14 mouse cellular contexts compared by ENCODE assay signal in genomic region chr4:126123309-126124040, GRCm38 (mm10). TPM values are rescaled to one million over a fixed set of nuclear protein-coding genes. Genes with fewer than 3 reads are reported as not detected.
DNase-seq lines count a peak whose midpoint lies in the region; ATAC-seq and TF ChIP-seq lines count a peak whose summit lies in the region.
"Had no signal": no experiment of that assay in that cellular context is flagged by ENCODE, and none has a peak within 500 bp of the region (broad histone marks: within the 10 kb centered on the region; RNA-seq: fewer than 3 reads in every experiment).

No protein-coding gene starts in this region.

- 59% methylated on average over 10 of the region's 10 CpGs for WGBS in forebrain, postnatal 0 days
- WGBS in forebrain, embryonic 15.5 days: 72% methylated on average over 10 of the region's 10 CpGs
- 62% methylated on average over 10 of the region's 10 CpGs for WGBS in lung, embryonic 14.5 days
- 85% methylated on average over 10 of the region's 10 CpGs for WGBS in intestine, embryonic 15.5 days

- no peak overlapping the region for H3K9ac ChIP-seq in forebrain, postnatal 0 days
- no peak overlapping the region for H3K9ac ChIP-seq in forebrain, embryonic 15.5 days (replicated peaks)
- H3K9ac ChIP-seq in lung, embryonic 14.5 days: no peak overlapping the region
- no peak overlapping the region for H3K9ac ChIP-seq in intestine, embryonic 15.5 days
- H3K9ac ChIP-seq: embryonic facial prominence, embryonic 12.5 days; limb, embryonic 13.5 days; liver, postnatal 0 days; midbrain, embryonic 13.5 days had no signal

- no peak overlapping the region for H3K4me3 ChIP-seq in forebrain, postnatal 0 days (ENCODE audit: low read depth, low read length)
- H3K4me3 ChIP-seq in forebrain, embryonic 15.5 days: no peak overlapping the region
- H3K4me3 ChIP-seq in lung, embryonic 14.5 days (ENCODE audit: low read depth, low read length): no peak overlapping the region
- H3K4me3 ChIP-seq in intestine, embryonic 15.5 days (replicated peaks): no peak overlapping the region
- H3K4me3 ChIP-seq: embryonic facial prominence, embryonic 12.5 days; forebrain, embryonic 10.5 days; limb, embryonic 13.5 days; midbrain, embryonic 13.5 days had no signal

- no peak for TF ChIP-seq CTCF in forebrain, postnatal 0 days (IDR thresholded peaks at IDR 0.05; ENCODE audit: low read depth)
- no peak for TF ChIP-seq CTCF in lung, embryonic 14.5 days (IDR thresholded peaks at IDR 0.05; ENCODE audit: low read depth)

- peaks cover 2% of the 10 kb centered on the region; the same call in 1 of the 2 replicates for H3K4me1 ChIP-seq in forebrain, postnatal 0 days (ENCODE audit: insufficient read depth)
- peaks cover 11% of the 10 kb centered on the region; the same call in 1 of the 2 replicates for H3K4me1 ChIP-seq in forebrain, embryonic 15.5 days
- H3K4me1 ChIP-seq in lung, embryonic 14.5 days (ENCODE audit: insufficient read depth): no peaks in the 10 kb centered on the region
- H3K4me1 ChIP-seq in intestine, embryonic 15.5 days (replicated peaks): no peaks in the 10 kb centered on the region
- H3K4me1 ChIP-seq: embryonic facial prominence, embryonic 12.5 days; limb, embryonic 13.5 days; midbrain, embryonic 13.5 days had no signal

- no peak overlapping the region for H3K27ac ChIP-seq in forebrain, postnatal 0 days (ENCODE audit: low read depth, low read length)
- no peak overlapping the region for H3K27ac ChIP-seq in forebrain, embryonic 15.5 days (replicated peaks)
- peak overlapping the region; percentile 19 for H3K27ac ChIP-seq in lung, embryonic 14.5 days (ENCODE audit: low read depth)
- H3K27ac ChIP-seq in intestine, embryonic 15.5 days: no peak overlapping the region
- H3K27ac ChIP-seq: embryonic facial prominence, embryonic 12.5 days; forebrain, embryonic 10.5 days; kidney, postnatal 0 days; limb, embryonic 13.5 days; midbrain, embryonic 13.5 days had no signal

- H3K27me3 ChIP-seq in forebrain, postnatal 0 days (ENCODE audit: insufficient read depth, low read length): no peaks in the 10 kb centered on the region
- H3K27me3 ChIP-seq in forebrain, embryonic 15.5 days: no peaks in the 10 kb centered on the region
- no peaks in the 10 kb centered on the region for H3K27me3 ChIP-seq in lung, embryonic 14.5 days (ENCODE audit: insufficient read depth, low read length)
- H3K27me3 ChIP-seq in intestine, embryonic 15.5 days (replicated peaks): no peaks in the 10 kb centered on the region
- H3K27me3 ChIP-seq: embryonic facial prominence, embryonic 12.5 days; limb, embryonic 13.5 days; midbrain, embryonic 13.5 days had no signal

- no peaks in the 10 kb centered on the region for H3K9me3 ChIP-seq in forebrain, postnatal 0 days (ENCODE audit: low read length)
- no peaks in the 10 kb centered on the region for H3K9me3 ChIP-seq in forebrain, embryonic 15.5 days
- H3K9me3 ChIP-seq in lung, embryonic 14.5 days (ENCODE audit: low read depth, low read length): 0 out of 2 replicates have a peak, but pooled peaks cover 6% of the 10 kb centered on the region
- H3K9me3 ChIP-seq in intestine, embryonic 15.5 days: no peaks in the 10 kb centered on the region

- no peak overlapping the region for H3K4me2 ChIP-seq in forebrain, postnatal 0 days (ENCODE audit: low read depth)
- no peak overlapping the region for H3K4me2 ChIP-seq in forebrain, embryonic 15.5 days (replicated peaks)
- no peak overlapping the region for H3K4me2 ChIP-seq in lung, embryonic 14.5 days
- H3K4me2 ChIP-seq in intestine, embryonic 15.5 days (replicated peaks): no peak overlapping the region
- H3K4me2 ChIP-seq: embryonic facial prominence, embryonic 12.5 days; limb, embryonic 13.5 days; midbrain, embryonic 13.5 days had no signal

- H3K36me3 ChIP-seq in forebrain, postnatal 0 days (ENCODE audit: insufficient read depth): peaks cover 30% of the 10 kb centered on the region
- H3K36me3 ChIP-seq in forebrain, embryonic 15.5 days: peaks cover 35% of the 10 kb centered on the region
- H3K36me3 ChIP-seq in lung, embryonic 14.5 days (ENCODE audit: insufficient read depth): peaks cover 43% of the 10 kb centered on the region
- peaks cover 19% of the 10 kb centered on the region for H3K36me3 ChIP-seq in intestine, embryonic 15.5 days

- no peak for DNase-seq in forebrain, postnatal 0 days
- peak; percentile 20 for DNase-seq in lung, embryonic 14.5 days
- no peak for DNase-seq in lung, postnatal 36 days
- peak; percentile 42 for DNase-seq in ZHBTc4 (ENCODE audit: low read depth, low spot score)
- peak; percentile 67 for DNase-seq in cerebellum, adult 9-11 months
- DNase-seq: liver, postnatal 0 days; thymus, postnatal 25 days had no signal

- peak; percentile 66 for ATAC-seq in forebrain, postnatal 0 days
- no peak for ATAC-seq in forebrain, embryonic 15.5 days (replicated peaks)
- 0 out of 2 replicates have a peak, but pooled peaks have one; percentile 41 for ATAC-seq in lung, embryonic 14.5 days (ENCODE audit: insufficient read depth)
- no peak for ATAC-seq in intestine, embryonic 15.5 days
- ATAC-seq: liver, postnatal 0 days; midbrain, embryonic 13.5 days had no signal

RNA-seq across cellular contexts. Expression of gene Stk40, which starts 19.7 kb away (rescaled TPM):
- 11.7 and 19.6 TPM in 2 replicates for total RNA-seq in forebrain, postnatal 0 days (2014; rRNA removed)
- polyA plus RNA-seq in forebrain, postnatal 0 days (2015; fragmentation: Nextera tagmentation; extraction: Ambion mirVana): 13.3 and 14.9 TPM in 2 replicates
- 35.3 and 35.4 TPM in 2 replicates for polyA plus RNA-seq in forebrain, embryonic 15.5 days (2015; fragmentation: Nextera tagmentation; extraction: Ambion mirVana)
- 30.7 and 38.0 TPM in 2 replicates for polyA plus RNA-seq in lung, embryonic 14.5 days (2014; fragmentation: Nextera tagmentation; extraction: Ambion mirVana)
- polyA plus RNA-seq in intestine, embryonic 15.5 days (2015; fragmentation: Nextera tagmentation; extraction: Ambion mirVana): 29.5 and 32.1 TPM in 2 replicates

RNA-seq across cellular contexts. Expression of gene Eva1b, which starts 24.1 kb away (rescaled TPM):
- 12.9 and 14.4 TPM in 2 replicates for total RNA-seq in forebrain, postnatal 0 days (2014; rRNA removed)
- polyA plus RNA-seq in forebrain, postnatal 0 days (2015; fragmentation: Nextera tagmentation; extraction: Ambion mirVana): 10.6 and 12.6 TPM in 2 replicates
- 9.2 and 10.1 TPM in 2 replicates for polyA plus RNA-seq in forebrain, embryonic 15.5 days (2015; fragmentation: Nextera tagmentation; extraction: Ambion mirVana)
- 92.6 and 97.8 TPM in 2 replicates for polyA plus RNA-seq in lung, embryonic 14.5 days (2014; fragmentation: Nextera tagmentation; extraction: Ambion mirVana)
- 41.8 and 44.6 TPM in 2 replicates for polyA plus RNA-seq in intestine, embryonic 15.5 days (2015; fragmentation: Nextera tagmentation; extraction: Ambion mirVana)

RNA-seq across cellular contexts. Expression of gene Lsm10, which starts 27.1 kb away (rescaled TPM):
- 36.1 and 37.1 TPM in 2 replicates for total RNA-seq in forebrain, postnatal 0 days (2014; rRNA removed)
- polyA plus RNA-seq in forebrain, postnatal 0 days (2015; fragmentation: Nextera tagmentation; extraction: Ambion mirVana): 54.5 and 59.5 TPM in 2 replicates
- 58.9 and 63.8 TPM in 2 replicates for polyA plus RNA-seq in forebrain, embryonic 15.5 days (2015; fragmentation: Nextera tagmentation; extraction: Ambion mirVana)
- 50.2 and 50.6 TPM in 2 replicates for polyA plus RNA-seq in lung, embryonic 14.5 days (2014; fragmentation: Nextera tagmentation; extraction: Ambion mirVana)
- 55.3 TPM in 2 replicates for polyA plus RNA-seq in intestine, embryonic 15.5 days (2015; fragmentation: Nextera tagmentation; extraction: Ambion mirVana)

RNA-seq across cellular contexts. Expression of gene Sh3d21, which starts 39.8 kb away (rescaled TPM):
- total RNA-seq in forebrain, postnatal 0 days (2014; rRNA removed): 1.0 and 2.1 TPM in 2 replicates
- 1.4 and 1.7 TPM in 2 replicates for polyA plus RNA-seq in forebrain, postnatal 0 days (2015; fragmentation: Nextera tagmentation; extraction: Ambion mirVana)
- polyA plus RNA-seq in forebrain, embryonic 15.5 days (2015; fragmentation: Nextera tagmentation; extraction: Ambion mirVana): 0.86 and 0.88 TPM in 2 replicates
- polyA plus RNA-seq in lung, embryonic 14.5 days (2014; fragmentation: Nextera tagmentation; extraction: Ambion mirVana): 5.7 and 7.0 TPM in 2 replicates
- 12.8 and 12.9 TPM in 2 replicates for polyA plus RNA-seq in intestine, embryonic 15.5 days (2015; fragmentation: Nextera tagmentation; extraction: Ambion mirVana)

Comparison
In these comparisons a context has a peak if more than half of its experiments do, and no peak if none do; other contexts are left out.
1. ATAC-seq: peak in forebrain, postnatal 0 days (single experiment) and lung, embryonic 14.5 days (single experiment); none in forebrain, embryonic 15.5 days (single experiment) and intestine, embryonic 15.5 days (single experiment).
2. DNase-seq: peak in lung, embryonic 14.5 days (single experiment), ZHBTc4 (single experiment) and cerebellum, adult 9-11 months (single experiment); none in forebrain, postnatal 0 days (single experiment) and lung, postnatal 36 days (single experiment).